Mouse (Mus musculus): ENCODE measurements at regions not wholly inside any gene's neighbourhood (a gene's known extent, or its start where the extent isn't known, plus 50 kb on each side); places are given as distances from the start of the nearest gene placed in this dataset.

DNA sequence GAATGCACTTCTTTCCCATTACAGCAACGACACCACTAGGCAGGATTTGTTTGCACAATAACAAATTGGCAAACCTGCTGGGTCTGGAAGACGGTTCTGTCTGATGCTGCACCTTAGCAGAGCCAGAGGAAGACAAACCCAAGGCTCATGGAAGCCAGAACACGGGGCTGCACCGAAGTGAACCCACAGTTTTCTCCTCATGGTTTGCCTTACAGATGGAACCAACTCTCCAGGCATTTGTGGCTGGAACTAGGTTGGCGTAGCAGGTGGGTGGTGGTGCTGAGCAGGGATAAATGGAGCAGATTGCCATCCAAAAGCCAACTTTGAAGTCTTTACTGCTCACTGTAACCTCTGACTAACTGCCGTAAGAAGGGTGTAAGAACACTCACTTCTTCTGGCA, 408.4 kb upstream of the Gm6657 start:
- DNase-seq = peak; percentile 45

DNA sequence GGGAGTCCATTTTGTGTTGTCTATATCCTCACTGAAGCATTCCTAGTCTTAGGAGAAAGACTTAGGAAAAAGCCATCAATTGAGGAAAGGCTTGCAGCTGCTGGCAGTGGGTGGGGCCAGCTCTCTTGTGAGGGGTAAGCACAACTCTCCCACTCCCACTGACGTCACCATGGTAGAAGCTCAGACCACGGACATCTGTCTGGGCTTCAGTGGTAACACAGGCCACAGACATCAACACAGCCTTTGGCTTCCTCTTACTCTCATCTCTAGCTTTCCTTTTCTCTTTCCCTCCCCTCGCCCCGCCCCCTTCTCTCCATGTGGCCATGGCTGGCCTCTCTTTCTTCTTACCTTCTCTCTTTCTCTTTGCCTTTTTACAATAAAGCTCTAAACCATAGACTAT, 407.4 kb upstream of the Gm6657 start:
- DNase-seq = no peak

DNA sequence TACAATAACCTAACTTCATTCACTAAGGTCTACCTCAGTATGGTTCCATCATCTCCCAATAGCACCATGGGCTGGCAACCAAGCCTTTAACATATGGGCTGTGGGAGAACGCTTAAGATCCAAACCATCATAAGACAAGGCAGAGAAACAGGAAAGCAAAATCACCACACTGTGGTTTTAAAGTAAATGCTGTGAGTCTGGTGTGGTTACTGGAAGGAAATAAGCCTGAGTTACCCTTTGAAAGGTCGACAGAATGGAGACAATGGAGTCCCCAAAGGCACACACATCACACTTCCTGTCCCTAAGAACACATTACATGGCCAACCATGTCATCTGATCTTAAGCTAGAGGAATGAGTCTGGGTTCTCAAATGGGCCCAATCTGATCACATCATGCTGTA, 405.8 kb upstream of the Gm6657 start:
- DNase-seq = no peak

DNA sequence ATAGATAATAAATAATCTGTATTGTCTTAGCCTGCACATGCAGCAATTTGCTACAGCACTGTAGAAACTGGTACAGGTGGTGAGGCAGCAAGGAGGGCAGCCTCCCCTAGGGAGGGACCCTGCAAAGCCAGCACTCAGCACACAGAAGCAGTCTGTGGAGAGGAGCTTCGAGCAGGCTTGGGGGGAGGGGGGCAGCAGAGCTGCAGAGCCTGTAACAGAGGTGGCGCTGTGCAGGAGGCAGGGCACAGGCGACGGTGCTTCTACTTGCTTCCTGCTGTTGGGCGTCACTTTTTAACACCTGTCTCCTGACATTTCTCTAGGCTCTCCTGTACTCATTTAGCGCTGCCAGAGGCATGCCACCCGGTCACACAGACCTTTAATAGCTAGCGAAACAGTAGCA, 404.6 kb upstream of the Gm6657 start:
- no peak for DNase-seq

DNA sequence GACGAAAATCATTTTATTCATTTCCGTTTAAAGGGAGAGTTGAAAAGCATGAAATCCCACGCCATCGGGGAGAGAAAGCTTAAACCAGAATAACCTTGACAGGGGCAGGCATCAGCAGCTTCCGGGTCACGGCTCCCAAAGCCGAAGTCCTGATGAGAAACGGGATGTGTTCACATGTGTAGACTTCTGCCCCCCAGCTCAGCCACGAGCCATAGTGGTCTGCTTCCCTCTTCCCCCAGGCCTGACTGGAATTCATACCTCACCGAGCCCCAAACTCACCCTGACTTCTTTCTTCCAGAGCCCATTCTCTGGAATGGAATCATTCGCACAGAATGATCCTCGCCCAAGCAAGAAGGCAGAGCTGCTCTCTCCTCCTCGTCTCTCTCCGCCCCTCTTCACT, 404.2 kb upstream of the Gm6657 start:
- no peak for DNase-seq

DNA sequence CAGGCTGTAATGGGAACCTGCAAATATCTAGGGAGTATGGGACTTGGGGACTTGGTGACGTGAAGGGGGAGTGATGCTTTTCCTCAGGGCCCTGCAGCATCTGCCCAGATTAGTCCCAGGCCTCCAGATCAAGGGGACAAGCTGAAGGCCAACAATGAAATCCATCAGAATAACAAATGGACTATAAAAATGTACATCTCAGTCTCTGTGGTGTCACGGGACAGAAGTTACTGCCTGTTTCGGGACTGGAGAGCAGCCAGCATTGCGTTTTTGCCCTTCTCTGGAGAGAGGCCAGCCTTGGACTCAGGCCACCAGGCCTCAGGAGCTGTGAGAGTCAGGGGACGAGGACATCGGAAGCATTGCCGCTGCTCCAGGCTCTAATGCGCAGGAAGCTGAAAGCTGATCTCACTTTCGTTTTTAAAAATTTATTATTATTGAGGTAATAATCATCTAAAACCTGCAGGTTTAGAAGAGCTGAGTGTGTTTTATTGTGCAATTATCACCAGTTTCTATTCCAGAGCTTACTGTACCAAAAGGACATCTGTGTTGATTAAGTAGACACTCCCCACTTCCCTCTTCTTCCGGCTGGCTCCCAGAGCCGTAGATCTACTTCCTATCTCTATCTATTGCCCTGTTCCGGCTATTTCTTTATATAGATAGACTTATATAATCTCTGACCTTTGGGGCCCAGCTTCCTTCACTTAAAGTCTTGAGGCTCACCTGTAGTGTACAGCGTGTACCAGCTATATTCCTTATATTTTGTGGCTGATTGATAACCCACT, 403.0 kb upstream of the Gm6657 start:
- DNase-seq = no peak

DNA sequence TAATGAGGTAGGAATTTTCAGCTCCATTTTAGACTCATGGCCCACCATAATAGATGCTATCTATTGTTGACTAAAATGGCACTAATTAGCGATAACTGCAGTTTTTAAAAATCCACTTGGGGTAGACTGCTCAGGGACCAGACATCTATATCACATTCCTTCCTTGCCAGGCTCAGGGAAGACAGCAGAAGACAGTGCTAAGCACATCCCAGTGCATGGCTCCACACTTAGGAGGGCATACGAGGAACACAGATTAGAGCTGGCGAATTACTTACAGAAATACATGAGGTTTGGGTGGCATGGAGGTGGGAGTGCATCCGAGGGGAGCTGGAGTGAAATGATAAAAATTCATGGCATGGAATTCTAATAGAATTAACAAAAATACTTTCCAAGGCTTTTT, 395.5 kb upstream of the Gm6657 start:
- no peak for DNase-seq

DNA sequence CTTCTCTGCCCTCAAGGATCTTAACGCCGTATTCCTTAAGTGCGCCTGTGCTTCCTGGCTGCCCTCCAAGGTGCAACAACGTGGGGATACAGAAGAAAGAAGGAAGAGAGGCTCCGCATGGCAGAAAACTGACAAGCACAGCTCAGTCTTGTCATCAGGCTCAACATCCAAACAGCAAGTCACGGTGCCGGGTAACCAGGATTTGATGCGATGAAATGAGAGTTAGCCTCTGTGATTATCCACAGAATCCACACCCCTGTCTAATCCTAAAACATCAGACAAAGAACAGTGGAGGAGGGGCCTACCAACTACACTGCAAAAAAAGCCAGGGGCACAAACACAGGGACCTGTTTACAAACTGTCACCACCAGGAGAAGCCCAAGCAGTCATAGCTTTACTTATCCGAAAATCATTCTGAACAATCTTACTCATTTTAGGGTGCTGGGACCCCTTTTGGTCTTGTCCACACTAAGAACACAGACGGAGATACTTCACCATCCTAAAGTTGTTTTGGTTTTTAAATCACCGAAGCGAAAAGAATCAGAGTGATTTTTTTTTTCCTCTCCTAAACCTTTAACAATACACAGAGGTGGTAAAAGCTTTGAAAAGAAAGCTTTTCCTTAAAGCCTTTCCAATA, 394.8 kb upstream of the Gm6657 start:
- no peak for DNase-seq

DNA sequence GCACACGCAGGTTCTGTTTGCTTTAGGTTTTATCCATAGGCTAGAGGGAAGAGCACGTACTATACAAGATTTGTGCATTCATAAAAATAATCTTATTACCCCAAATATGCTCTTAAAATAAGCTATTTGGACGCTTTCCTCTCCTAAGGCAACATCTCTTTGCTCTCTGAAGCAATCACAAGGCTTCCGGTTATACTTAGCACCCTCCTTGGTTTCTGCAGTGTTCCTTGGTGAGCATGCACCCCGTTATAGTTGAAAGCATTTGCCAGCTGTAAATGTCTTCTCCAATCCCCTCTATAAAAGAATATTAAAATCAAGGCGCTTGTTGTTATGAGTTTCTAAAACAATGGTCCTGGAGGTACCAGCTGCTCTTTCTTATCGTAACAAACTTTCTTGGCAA, 386.4 kb upstream of the Gm6657 start:
- no peak for DNase-seq

DNA sequence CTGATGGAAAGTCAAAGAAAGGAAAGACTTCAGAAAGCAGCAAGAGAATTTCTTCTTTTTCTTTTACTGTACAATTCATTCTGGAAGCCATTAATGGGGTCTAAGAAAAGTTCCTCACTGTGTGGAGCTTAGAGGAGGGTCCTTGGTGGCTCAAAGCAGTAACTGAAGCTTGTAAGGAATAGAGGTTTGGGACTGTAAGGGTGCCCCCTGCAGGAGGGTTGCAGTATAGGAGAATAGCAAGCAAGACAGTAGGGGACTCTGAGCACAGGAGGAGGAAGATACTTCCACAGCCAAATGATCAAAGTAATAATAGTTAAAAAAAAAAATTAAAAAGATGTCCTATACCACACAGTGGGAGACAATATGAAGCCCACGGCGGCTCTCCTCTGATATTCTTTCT, 382.8 kb upstream of the Gm6657 start:
- no peak for DNase-seq

DNA sequence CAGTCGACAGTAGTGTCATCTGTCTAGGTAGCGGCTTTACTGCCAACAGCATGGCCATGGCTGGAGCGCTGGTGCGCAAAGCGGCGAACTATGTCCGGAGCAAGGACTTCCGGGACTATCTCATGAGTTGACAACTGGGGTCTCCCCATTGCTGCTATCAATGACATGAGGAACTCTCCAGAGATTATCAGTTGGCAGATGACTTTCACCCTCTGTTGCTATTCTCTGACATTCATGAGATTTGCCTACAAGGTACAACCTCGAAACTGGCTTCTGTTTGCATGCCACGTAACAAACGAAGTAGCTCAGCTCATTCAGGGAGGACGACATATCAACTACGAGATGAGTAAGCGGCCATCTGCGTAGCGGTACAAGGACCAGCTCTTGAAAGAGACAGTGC, 374.6 kb upstream of the Gm6657 start:
- no peak for DNase-seq

DNA sequence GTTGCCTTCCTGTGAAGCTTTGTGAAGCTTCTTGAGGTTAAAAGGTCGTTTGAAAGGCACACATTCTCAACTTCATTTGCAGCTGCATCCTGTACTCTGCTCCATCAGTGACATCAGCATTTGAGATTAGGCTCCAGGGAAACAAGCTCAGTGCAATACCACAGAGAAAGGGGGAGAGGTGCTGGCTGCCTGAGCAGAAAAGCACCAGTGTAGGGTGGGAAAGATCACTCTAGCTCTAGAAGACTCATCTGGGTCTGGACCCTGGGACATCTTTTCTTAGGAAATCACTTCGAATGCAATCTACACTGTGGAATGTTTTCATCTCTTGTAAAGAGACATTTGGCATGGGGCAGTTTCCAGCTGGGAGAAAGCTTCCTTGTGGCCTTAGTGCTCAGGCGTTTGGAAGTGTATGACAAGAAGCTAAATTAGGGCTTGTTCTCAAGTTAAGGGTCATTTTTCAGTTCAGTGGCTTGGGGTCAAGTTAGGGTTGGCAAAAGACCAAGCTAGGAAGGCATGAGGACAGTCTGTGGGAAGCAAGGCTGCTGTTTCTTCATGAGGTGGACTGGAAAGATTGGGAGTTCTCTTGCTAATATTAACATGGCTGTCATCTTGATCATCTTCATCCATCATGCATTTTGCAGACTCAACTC, 370.5 kb upstream of the Gm6657 start:
- DNase-seq = no peak

DNA sequence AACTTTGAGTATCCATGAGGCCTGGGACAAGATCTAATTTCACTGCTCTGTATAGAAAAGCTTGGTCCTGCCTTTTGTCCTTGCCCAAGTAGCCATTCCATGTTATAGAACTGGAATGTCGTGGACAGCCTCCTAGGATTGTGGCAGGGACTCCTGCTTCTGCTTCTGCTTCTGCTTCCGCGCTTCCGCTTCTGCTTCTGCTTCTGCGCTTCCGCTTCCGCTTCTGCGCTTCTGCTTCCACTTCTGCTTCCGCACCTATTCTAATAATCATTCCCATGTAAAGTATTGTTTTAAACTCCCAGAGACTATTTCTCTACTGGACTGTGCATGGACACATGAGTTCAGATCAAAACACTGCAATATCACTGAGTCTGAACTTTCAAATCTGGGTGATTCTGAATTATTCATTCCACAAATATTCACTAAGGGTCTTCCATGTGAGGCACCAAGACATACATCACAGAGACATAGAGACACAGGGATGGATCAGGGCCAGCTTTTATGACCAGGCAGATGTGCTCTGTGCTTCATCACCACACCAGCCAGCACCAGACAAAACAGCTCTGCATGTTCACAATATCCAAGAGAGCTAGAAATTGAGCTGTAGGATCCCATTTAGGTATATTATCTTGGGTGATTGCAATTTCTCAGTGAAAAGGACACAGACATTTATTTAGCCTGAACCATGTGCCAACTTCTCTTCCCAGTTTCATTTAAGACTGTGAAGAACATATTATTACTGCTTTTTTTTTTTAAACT, 360.5 kb upstream of the Gm6657 start:
- DNase-seq = no peak

DNA sequence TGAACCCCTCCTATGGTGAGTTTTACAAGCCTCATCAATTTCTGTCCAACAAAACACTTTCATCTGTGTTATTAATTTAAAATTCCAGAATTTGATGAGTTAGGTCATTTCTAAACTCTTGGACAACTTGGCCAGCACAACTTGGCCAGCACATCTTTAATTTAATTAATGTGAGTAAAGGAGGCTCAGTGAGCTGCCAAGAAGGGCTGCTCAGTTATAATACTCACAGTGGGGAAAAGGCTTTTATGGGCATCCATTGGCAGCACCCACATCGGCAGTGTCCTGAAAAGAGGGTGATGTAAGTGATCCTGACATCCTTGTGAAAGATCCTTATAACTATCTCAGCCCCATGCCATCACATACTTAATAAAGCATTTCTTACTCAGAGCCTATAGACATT, 359.2 kb upstream of the Gm6657 start:
- DNase-seq = no peak

DNA sequence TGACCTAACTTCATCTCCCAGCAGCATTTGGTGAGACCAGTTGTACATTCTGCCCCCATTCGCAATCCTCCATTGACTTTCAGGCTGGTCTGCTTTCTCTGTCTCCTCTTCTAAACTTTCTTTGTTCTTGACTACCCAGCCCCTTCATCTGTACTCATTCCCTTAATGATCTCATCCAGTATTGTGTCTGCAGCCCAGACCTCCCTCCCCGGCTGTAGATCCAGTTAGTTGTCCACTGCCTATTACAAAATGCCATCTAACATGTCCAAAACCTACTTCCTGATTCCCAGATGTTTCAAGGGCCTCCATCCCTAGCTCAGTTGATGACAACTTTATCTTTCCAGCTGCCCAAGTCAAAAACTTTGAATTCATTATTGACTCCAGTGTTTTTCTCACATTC, 357.8 kb upstream of the Gm6657 start:
- no peak for DNase-seq

DNA sequence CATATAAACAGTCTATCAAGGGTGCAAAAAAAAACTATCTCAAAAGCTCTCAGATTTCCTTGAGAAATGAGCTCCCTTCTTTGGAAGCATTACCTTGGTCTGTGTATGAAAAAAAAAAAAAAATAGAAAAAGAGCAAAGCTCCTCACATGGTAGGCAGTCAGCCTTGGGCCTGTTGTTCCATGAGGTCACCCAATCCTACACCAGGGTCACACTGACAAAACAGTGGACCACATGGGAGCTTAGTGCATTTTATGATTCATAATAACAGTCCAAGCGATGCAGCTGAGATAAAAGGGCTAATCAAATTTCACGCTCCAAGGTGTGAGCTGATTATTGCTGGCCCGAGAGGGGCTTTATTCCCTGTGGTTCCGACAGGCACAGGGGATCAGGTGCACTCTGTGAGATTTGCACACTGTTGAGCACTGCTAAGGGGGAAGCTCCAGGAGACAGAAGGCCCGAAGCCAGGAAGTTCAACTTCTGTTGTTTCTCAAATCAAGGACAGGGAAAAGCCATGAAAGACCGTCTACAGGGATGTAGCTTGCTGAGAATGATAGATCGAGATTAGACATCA, 352.1 kb upstream of the Gm6657 start:
- DNase-seq = no peak

DNA sequence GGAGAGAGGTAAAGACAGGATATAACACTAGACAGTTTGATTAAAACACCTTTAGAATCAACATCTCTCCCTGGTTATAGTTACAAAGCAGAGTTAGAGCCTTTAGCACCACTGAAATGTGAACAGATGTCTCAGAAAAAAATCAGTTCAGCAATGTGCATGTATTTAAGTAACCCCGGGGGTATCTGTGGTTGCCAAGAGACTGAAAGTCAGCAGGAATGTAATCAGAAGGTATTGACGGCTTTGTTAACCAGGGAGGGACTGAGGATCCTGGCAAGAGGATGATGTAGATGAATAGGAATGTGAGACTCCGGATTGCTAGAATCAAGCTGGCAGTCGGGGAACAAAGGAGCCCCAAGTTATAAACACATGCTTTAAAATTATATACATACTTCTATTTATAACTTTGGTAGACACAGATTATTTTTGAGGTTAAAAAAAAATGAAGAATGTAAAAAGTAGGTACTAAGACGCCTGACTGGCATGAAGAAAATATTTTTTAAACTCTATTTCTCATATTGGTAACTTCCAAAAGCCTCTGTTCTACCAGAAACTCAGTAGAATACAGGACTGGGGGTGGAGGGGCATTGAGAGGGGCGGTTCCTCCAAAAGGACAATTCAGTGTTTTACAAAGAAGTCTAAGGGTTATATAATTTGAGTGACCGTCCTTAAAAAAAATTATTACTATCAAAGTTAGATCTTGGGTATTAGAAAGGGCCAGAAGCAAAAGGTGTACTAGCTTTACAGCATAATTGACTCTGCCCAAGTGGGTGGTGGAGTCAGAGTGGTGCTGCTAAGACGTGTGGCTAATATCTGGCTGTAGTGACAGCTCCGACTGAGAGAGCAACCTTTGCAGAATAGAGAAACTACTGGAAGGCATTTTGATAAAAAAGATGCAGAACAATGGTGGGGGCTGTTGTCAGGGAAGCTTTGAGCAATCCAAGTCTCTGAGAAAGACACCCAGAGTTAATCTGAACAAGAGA, 341.2 kb upstream of the Gm6657 start:
- no peak for DNase-seq

DNA sequence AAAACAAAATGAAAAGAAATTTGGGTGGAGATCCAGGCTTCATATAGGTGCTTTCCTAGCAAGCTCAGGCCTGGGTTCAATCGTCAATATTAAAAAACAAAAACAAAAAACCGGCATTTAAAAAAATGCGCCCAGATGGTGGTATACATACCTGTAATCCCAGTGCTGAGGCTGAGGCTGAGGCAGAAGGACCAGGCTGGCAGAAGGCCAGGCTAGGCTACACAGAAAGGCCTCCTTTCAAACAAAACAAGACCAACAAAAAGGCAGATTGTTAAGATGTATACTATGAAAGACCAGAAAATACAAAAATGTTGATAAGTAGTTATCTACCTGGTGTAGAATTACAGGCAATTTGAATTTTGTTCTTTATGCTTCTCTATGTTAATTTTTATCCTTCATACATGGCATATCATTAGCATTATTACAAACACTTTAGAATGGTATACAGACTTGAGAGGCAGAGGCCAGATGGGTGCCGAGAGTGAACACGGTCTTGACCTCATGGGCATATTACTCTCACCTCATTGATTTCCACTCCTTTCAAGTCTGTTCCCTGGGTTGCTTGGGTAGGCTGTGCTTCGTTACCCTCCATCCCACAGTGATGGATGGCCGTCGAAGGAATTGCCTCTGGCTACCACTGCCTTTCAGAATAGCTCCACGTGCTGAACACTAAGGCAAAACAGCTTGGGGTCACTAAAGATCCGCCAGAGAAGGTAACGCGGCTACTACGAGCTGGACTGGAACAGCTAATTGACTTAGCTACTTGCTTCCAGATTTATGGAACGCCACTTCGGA, 339.6 kb upstream of the Gm6657 start:
- no peak for DNase-seq

DNA sequence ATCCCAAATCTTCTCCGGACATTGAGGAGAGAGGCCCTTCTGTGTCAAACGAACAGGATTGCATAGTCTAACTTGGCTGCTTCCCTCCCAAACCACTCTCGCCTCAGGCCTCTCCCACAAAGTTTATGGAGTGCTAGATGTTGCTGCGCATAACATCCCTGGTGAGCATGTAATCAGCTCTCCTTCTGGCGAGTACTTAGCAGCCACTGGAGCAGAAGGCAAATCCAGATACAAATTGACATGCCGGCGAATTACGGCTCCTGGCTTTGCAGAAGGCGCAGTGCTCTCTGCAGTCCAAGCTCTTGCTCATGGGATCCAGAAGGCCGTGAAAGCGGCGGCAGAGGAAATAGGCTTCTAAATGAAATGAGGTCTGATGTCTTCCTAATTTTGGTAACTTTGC, 338.2 kb upstream of the Gm6657 start:
- DNase-seq = peak; percentile 14

DNA sequence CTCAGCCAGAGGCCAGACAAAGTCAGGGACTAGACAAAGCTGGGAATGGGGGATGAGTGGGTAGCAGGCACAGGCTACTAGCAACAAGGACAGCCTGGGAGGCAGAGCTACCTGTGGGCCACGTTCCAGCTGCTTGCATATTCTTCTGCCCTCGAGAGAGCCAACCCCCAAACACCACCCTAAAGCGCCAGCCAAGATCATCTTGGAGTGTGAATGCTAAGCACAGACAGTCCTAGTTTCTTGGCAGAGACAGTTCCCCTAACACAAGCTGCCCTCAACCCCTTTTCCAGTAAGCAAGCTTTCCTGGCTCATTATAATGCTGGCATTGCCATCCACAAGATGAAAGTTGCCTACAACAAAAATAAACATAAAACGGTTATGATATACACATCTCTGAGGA, 336.8 kb upstream of the Gm6657 start:
- DNase-seq = peak; percentile 14
